Mouse (Mus musculus): ENCODE data around the gene Polr3c. TPM values are rescaled to one million over a fixed set of nuclear protein-coding genes. Genes with fewer than 3 reads are reported as not detected.

The Polr3c gene
- 31.4 and 33.7 TPM in 2 replicates for polyA plus RNA-seq (2015; fragmentation: Nextera tagmentation; extraction: Ambion mirVana)

- Histone ChIP-seq H3K27ac (ENCODE audit: low read depth, low read length) (peak within 1 kb of the TSS; percentile 88), H3K4me2 (ENCODE audit: low read length) (peak within 1 kb of the TSS; percentile 78), H3K4me3 (ENCODE audit: low read length) (peak within 1 kb of the TSS; percentile 83), H3K4me1 (ENCODE audit: control insufficient read depth, insufficient read depth, low read depth, low read length) (peaks cover 16% of the 10 kb centered on the region), H3K36me3 (ENCODE audit: control insufficient read depth, insufficient read depth, low read length) (peaks cover 7% of the 10 kb centered on the region), H3K27me3 (replicated peaks; ENCODE audit: control insufficient read depth, insufficient read depth, low read length) (no peaks in the 10 kb centered on the region), H3K9ac (ENCODE audit: low read depth, low read length) (peak within 1 kb of the TSS; percentile 88), H3K9me3 (ENCODE audit: control insufficient read depth, low read length) (no peaks in the 10 kb centered on the region)
- peak; percentile 99 for ATAC-seq
- under 1% methylated on average over 47 of the region's 52 CpGs for WGBS
These were observed at the start of gene Polr3c, which contains the start of gene Rnf115 for GRCm38 (mm10) chr3:96727343-96727827. TSS of gene Polr3c (minus strand) at chr3:96727628. TSS of gene Rnf115 (plus strand) at chr3:96727664.

- Histone ChIP-seq H3K9ac (ENCODE audit: low read depth, low read length) (no peak overlapping the region), H3K36me3 (ENCODE audit: control insufficient read depth, insufficient read depth, low read length) (0 out of 2 replicates have a peak, but pooled peaks cover 2% of the 10 kb centered on the region), H3K27me3 (replicated peaks; ENCODE audit: control insufficient read depth, insufficient read depth, low read length) (no peaks in the 10 kb centered on the region), H3K4me1 (ENCODE audit: control insufficient read depth, insufficient read depth, low read depth, low read length) (no peaks in the 10 kb centered on the region), H3K4me3 (ENCODE audit: low read length) (no peak overlapping the region), H3K9me3 (ENCODE audit: control insufficient read depth, low read length) (no peaks in the 10 kb centered on the region), H3K27ac (ENCODE audit: low read depth, low read length) (no peak overlapping the region), H3K4me2 (ENCODE audit: low read length) (no peak overlapping the region)
- 73% methylated on average over 3 of the region's 3 CpGs for WGBS
- no peak for ATAC-seq
These were observed 49.7 kb upstream of the Polr3c start for GRCm38 (mm10) chr3:96777120-96777519.

GRCm38 (mm10) chr3:96772949-96773348 is 45.5 kb upstream of the Polr3c start:
- Histone ChIP-seq H3K27me3 (replicated peaks; ENCODE audit: control insufficient read depth, insufficient read depth, low read length) (no peaks in the 10 kb centered on the region), H3K36me3 (ENCODE audit: control insufficient read depth, insufficient read depth, low read length) (0 out of 2 replicates have a peak, but pooled peaks cover 2% of the 10 kb centered on the region), H3K4me1 (ENCODE audit: control insufficient read depth, insufficient read depth, low read depth, low read length) (no peaks in the 10 kb centered on the region), H3K9ac (ENCODE audit: low read depth, low read length) (no peak overlapping the region), H3K4me3 (ENCODE audit: low read length) (no peak overlapping the region), H3K4me2 (ENCODE audit: low read length) (no peak overlapping the region), H3K9me3 (ENCODE audit: control insufficient read depth, low read length) (no peaks in the 10 kb centered on the region), H3K27ac (ENCODE audit: low read depth, low read length) (no peak overlapping the region)
- 69% methylated on average over 1 of the region's 1 CpGs for WGBS
- ATAC-seq: 0 out of 2 replicates have a peak, but pooled peaks have one; percentile 34

- no peaks in the 10 kb centered on the region for H3K27me3 ChIP-seq (replicated peaks; ENCODE audit: control insufficient read depth, insufficient read depth, low read length)
- H3K36me3 ChIP-seq (ENCODE audit: control insufficient read depth, insufficient read depth, low read length): no peaks in the 10 kb centered on the region
- H3K4me3 ChIP-seq (ENCODE audit: low read length): no peak overlapping the region
- 88% methylated on average over 5 of the region's 5 CpGs for WGBS
- no peak overlapping the region for H3K9ac ChIP-seq (ENCODE audit: low read depth, low read length)
- H3K4me2 ChIP-seq (ENCODE audit: low read length): no peak overlapping the region
- ATAC-seq: no peak
- H3K27ac ChIP-seq (ENCODE audit: low read depth, low read length): no peak overlapping the region
- H3K4me1 ChIP-seq (ENCODE audit: control insufficient read depth, insufficient read depth, low read depth, low read length): no peaks in the 10 kb centered on the region; the same call in 1 of the 2 replicates
- H3K9me3 ChIP-seq (ENCODE audit: control insufficient read depth, low read length): no peaks in the 10 kb centered on the region
These were observed 42.5 kb upstream of the Polr3c start for GRCm38 (mm10) chr3:96769971-96770370.

GRCm38 (mm10) chr3:96764528-96764927 is 37.1 kb upstream of the Polr3c start:
- no peak for ATAC-seq
- Histone ChIP-seq H3K4me3 (ENCODE audit: low read length) (no peak overlapping the region), H3K27me3 (replicated peaks; ENCODE audit: control insufficient read depth, insufficient read depth, low read length) (no peaks in the 10 kb centered on the region), H3K36me3 (ENCODE audit: control insufficient read depth, insufficient read depth, low read length) (no peaks in the 10 kb centered on the region), H3K4me1 (ENCODE audit: control insufficient read depth, insufficient read depth, low read depth, low read length) (no peaks in the 10 kb centered on the region; the same call in 1 of the 2 replicates), H3K9me3 (ENCODE audit: control insufficient read depth, low read length) (no peaks in the 10 kb centered on the region), H3K4me2 (ENCODE audit: low read length) (no peak overlapping the region), H3K27ac (ENCODE audit: low read depth, low read length) (no peak overlapping the region), H3K9ac (ENCODE audit: low read depth, low read length) (no peak overlapping the region)
- 100% methylated on average over 1 of the region's 1 CpGs for WGBS

GRCm38 (mm10) chr3:96759695-96760094 is 32.3 kb upstream of the Polr3c start:
- Histone ChIP-seq H3K4me1 (ENCODE audit: control insufficient read depth, insufficient read depth, low read depth, low read length) (no peaks in the 10 kb centered on the region), H3K9ac (ENCODE audit: low read depth, low read length) (no peak overlapping the region), H3K36me3 (ENCODE audit: control insufficient read depth, insufficient read depth, low read length) (no peaks in the 10 kb centered on the region), H3K4me3 (ENCODE audit: low read length) (no peak overlapping the region), H3K4me2 (ENCODE audit: low read length) (no peak overlapping the region), H3K27ac (ENCODE audit: low read depth, low read length) (no peak overlapping the region), H3K9me3 (ENCODE audit: control insufficient read depth, low read length) (no peaks in the 10 kb centered on the region), H3K27me3 (replicated peaks; ENCODE audit: control insufficient read depth, insufficient read depth, low read length) (no peaks in the 10 kb centered on the region)
- 92% methylated on average over 4 of the region's 4 CpGs for WGBS
- ATAC-seq: no peak

GRCm38 (mm10) chr3:96757691-96758090 is 30.3 kb upstream of the Polr3c start:
- no peak overlapping the region for H3K27ac ChIP-seq (ENCODE audit: low read depth, low read length)
- H3K4me3 ChIP-seq (ENCODE audit: low read length): no peak overlapping the region
- no peak overlapping the region for H3K4me2 ChIP-seq (ENCODE audit: low read length)
- 46% methylated on average over 7 of the region's 7 CpGs for WGBS
- H3K9ac ChIP-seq (ENCODE audit: low read depth, low read length): no peak overlapping the region
- no peaks in the 10 kb centered on the region for H3K36me3 ChIP-seq (ENCODE audit: control insufficient read depth, insufficient read depth, low read length)
- H3K4me1 ChIP-seq (ENCODE audit: control insufficient read depth, insufficient read depth, low read depth, low read length): no peaks in the 10 kb centered on the region
- no peaks in the 10 kb centered on the region for H3K27me3 ChIP-seq (replicated peaks; ENCODE audit: control insufficient read depth, insufficient read depth, low read length)
- ATAC-seq: no peak
- H3K9me3 ChIP-seq (ENCODE audit: control insufficient read depth, low read length): no peaks in the 10 kb centered on the region

GRCm38 (mm10) chr3:96755935-96756334 is 28.5 kb upstream of the Polr3c start:
- WGBS: 93% methylated on average over 1 of the region's 1 CpGs
- Histone ChIP-seq H3K27ac (ENCODE audit: low read depth, low read length) (no peak overlapping the region), H3K9ac (ENCODE audit: low read depth, low read length) (no peak overlapping the region), H3K4me2 (ENCODE audit: low read length) (no peak overlapping the region), H3K4me1 (ENCODE audit: control insufficient read depth, insufficient read depth, low read depth, low read length) (no peaks in the 10 kb centered on the region), H3K4me3 (ENCODE audit: low read length) (no peak overlapping the region), H3K9me3 (ENCODE audit: control insufficient read depth, low read length) (no peaks in the 10 kb centered on the region), H3K36me3 (ENCODE audit: control insufficient read depth, insufficient read depth, low read length) (no peaks in the 10 kb centered on the region), H3K27me3 (replicated peaks; ENCODE audit: control insufficient read depth, insufficient read depth, low read length) (no peaks in the 10 kb centered on the region)
- ATAC-seq: no peak

GRCm38 (mm10) chr3:96746829-96747228 is 19.4 kb upstream of the Polr3c start:
- ATAC-seq: no peak

More at GRCm38 (mm10) chr3:96746829-96747228, 19.4 kb upstream of the Polr3c start:
- Histone ChIP-seq H3K36me3 (ENCODE audit: control insufficient read depth, insufficient read depth, low read length) (no peaks in the 10 kb centered on the region), H3K4me2 (ENCODE audit: low read length) (no peak overlapping the region), H3K9me3 (ENCODE audit: control insufficient read depth, low read length) (no peaks in the 10 kb centered on the region), H3K9ac (ENCODE audit: low read depth, low read length) (no peak overlapping the region), H3K27ac (ENCODE audit: low read depth, low read length) (no peak overlapping the region), H3K4me3 (ENCODE audit: low read length) (no peak overlapping the region), H3K4me1 (ENCODE audit: control insufficient read depth, insufficient read depth, low read depth, low read length) (no peaks in the 10 kb centered on the region), H3K27me3 (replicated peaks; ENCODE audit: control insufficient read depth, insufficient read depth, low read length) (no peaks in the 10 kb centered on the region)
- WGBS: 79% methylated on average over 1 of the region's 1 CpGs
